Mouse (Mus musculus): ENCODE measurements at regions not wholly inside any gene's neighbourhood (a gene's known extent, or its start where the extent isn't known, plus 50 kb on each side); places are given as distances from the start of the nearest gene placed in this dataset.

DNA sequence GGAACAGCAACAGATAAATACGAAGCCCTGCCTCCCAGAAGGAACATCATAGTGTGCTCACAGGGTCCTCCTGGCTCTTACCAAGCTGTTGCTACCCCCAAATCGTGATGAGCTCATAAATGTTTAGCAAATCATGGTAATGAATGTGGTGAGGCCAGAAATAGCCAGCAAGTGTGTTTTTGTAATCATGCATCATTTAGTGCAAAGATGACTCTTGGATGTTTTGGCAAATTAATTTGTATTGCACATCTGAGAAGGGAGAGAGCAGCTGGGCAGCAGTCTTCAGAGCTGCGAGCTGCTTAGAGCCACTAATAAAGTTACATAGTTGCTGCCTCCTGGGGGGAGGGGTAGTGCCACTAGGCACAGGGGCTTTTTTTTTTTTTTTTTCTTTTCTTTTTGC, 79.8 kb upstream of the 4930583I09Rik start:
- no peak for DNase-seq (ENCODE audit: low spot score)

DNA sequence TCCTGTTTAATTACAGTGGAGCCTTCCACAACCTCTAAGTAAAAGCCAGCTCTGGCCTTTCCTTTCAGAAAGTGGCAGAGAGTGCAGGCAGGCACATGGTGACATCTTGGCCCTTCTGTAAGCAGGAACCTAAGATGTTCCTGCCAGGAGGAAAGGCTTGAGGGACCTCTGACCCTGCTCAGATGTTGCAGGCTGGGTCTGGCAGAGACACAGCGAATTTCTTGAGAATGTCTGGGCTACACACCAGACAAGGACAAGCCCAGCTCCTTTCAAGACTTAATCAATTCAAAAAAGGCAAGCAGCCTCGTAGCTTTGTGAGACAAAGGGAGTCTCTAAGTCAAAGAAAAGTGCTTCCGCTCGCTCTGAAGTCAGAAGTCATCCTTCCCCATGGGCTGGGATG, 79.2 kb upstream of the 4930583I09Rik start:
- DNase-seq (ENCODE audit: low spot score), result no peak

DNA sequence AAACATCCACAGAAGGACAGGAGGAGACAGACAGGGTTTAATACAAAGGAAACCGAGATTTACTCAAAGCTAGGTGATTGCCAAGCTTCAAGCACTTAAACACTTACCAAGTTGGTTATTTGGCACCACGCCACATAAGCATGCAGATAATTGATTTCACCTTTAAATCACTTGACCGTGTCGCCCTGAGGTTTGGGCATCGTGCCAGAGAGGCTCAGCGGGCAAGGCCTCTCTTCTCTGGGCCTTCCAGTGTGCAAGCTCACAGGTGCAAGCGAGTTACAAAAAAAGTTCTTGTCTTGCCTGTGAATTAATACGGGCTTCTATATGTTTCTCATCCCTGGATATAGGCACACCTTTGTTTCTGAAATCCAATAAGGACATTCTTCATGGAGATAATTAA, 78.4 kb upstream of the 4930583I09Rik start:
- no peak for DNase-seq (ENCODE audit: low spot score)

DNA sequence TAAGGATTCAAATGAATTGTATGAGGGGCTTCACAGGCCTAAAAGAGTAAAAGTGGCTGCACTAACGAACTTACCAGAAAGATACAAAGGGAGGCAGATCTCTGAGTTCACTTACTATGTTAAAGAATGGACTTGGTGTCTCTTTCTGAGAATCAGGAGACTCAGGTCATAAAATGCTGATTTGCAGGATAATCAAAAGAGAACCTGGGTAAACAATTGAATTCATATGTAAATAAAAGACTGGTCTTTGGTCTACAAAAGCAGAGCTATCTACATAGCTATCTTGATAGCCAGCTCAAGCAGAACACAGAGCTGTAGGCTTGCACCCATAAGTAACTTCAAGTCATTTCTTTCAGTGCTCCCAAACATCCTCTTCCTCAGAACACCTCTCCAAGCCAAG, 72.8 kb upstream of the 4930583I09Rik start:
- DNase-seq (ENCODE audit: low spot score), result no peak

DNA sequence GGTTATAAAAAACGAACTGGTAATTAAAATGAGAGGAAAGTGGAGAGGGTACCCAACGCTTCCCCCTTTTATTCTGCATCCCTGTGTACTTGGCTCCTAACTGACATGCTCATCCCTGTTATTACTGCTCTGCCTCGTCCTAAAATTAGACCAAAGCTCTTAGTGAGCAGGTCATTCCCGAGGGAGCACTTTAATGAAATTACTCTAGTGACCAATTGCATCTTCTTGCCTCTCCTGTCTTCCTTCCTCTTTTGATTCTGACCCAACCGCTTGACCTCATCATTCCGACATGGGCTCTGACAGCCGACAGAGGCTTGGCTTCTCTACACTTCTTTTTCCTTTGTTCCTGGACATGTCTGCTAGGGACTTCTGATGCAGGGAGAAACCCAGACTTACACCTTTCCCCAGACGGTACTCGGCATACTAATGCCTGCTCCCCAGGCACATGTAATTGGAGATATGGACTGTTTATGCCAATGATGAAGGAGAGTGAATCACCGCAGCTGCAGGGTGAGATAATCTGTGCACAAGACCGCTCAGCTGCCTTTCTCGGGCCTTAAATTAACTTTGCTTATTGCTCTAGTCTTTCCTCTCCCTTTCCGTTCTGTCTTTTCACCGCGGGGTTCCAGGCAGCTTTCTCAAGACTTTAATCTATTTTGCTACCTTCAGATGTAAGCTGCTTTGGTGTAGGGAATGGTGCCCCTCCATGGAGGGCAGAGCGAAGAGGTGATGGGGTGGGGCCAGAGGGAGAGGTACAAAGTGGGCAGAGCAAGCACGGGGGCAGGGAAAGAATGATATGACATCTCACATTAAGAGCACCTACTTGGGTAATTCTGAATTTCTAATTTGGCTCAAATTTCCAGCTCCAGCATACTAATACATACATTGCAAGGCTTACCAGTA, 66.1 kb upstream of the 4930583I09Rik start:
- DNase-seq (ENCODE audit: low spot score), result no peak

DNA sequence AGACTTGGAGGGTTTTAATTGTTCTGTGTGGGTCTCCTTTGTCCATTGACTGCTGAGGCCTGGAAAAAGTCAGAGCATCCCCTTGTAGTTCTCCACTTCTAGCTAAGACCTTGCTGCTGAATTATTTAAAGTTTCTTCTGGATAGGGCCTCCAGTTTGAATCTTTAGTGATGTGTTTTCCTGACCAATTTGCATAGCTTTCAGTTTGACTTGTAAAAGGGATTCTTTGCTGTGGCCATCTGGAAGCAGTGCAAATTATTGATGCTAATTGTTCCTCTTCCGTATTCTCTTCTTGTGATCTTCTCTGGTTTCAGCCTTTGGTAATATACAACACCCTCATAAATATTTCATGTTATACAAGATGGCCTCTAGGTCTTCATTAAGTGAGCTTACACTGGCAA, 61.6 kb upstream of the 4930583I09Rik start:
- no peak for DNase-seq (ENCODE audit: low spot score)

DNA sequence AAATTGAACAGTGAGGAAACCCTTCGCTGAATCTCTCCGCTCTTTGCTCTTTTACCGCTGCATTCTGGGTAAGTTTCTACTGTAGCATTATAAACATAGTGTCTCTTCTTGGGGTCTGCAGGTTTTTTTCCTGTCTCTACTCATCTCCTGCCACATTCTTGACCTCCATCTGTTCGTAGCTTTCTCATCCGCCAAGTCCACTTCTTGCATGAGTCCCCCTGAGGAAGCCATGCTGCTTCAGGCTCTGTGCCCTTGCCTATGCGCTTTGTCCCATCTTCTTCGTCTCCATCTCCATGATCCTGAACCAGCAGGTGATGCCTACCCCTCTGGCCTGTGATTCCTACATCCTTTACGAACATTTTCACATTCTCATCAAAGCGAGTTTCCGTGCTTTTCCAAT, 60.0 kb upstream of the 4930583I09Rik start:
- no peak for DNase-seq (ENCODE audit: low spot score)

DNA sequence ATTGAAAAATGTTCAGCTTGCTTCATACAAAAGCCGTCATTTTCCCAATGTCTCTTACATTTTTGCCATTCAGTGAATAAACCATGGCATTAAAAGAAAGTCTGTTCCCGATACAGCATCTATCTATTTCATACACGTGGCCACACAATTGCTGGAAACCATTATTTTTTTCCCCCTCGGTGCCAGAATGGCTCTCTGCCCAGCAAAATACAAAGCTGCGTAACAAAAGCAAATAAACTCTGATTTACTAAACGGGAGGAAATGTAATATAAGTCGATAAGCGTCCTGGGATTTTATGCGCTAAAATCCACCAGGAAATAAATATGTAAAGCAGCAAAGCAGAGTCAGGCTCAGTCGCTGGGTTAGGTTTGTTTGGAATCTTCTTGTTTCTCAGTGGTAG, 59.6 kb upstream of the 4930583I09Rik start:
- no peak for DNase-seq (ENCODE audit: low spot score)

DNA sequence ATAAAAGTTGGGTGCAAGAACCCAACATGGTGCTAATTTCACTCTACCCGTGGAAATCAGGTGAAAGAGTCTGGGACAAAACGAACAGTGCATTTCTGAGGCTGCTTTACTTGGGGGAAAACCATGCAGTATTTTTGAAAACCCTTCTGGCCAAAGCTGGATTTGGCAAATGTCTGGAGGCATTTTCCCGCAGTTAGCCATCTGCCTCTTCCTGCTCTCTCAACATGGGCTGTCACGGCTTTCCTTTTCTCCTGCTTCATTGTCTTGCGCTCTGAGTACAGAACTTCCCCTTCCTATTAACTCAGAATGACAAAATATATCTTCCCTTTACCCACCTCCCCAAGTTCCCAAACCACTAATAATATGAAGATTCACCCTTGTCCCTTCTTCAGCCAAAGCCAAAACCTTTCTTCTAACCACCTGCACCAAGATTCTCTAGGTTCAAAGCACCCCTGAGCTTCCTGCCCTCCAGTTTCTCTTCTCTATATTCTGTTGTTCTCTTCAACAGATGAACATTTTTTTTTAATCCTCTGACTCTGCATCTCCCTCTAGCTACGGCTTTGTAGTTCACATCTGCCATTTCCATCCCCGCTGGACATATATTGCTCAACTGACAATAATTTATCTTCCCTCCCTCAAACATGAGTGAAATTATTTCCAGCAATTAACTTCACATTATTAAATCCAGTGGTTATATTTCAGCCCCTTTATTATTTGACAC, 57.5 kb upstream of the 4930583I09Rik start:
- DNase-seq (ENCODE audit: low spot score), result no peak

All from left cerebral cortex, adult 11 months (tissue).